Mouse (Mus musculus): ENCODE data around the gene Abi3. TPM values are rescaled to one million over a fixed set of nuclear protein-coding genes. Genes with fewer than 3 reads are reported as not detected.

Gene Abi3
- polyA plus RNA-seq, 1 experiment from 2014 or later: 2.4 TPM

DNA sequence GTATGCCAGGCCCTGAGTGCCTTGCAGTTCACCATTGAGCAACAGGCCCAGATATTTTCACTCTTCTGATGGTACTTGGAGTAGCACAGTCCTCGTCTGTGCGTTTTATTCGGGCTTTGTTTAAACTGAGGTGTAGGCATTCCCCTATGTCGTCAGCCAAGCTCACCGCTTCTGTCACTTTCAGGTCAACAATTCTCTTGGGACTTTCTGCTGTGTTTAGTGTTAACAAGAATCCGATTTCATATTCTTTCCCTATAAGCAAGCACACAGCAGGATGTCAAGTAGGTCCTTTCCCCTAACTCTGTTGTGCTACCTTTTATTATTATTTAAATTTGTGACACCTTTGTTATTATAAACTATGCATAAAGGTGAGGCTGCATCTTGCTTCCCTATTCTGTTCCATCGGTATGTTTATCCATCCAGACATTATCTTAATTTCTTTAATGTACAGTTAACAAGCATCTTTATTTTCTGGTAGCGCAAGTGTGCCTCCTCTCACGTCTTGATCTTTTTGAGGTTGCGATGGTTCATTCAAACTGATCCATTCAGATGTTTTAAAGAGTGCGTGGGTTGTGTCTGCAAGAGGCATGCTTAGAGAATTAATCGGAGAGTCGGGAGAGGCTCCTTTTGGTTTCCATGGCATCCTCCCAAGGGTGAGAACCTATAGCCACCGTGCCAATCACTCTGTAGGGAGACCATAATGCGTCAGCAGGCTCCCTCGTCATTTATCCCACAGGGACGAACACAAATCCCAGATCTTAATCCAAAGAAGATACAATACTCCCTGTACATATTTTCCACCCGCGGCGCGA is 15.6 kb upstream of the Abi3 start:
- H3K9me3 ChIP-seq: no peaks in the 10 kb centered on the region
- H3K27ac ChIP-seq: peak overlapping the region; percentile 93
- WGBS: 17% methylated on average over 21 of the region's 21 CpGs
- peak overlapping the region; percentile 70 for H3K9ac ChIP-seq
- peak overlapping the region; percentile 81 for H3K4me2 ChIP-seq
- H3K27me3 ChIP-seq: no peaks in the 10 kb centered on the region
- peak overlapping the region; percentile 75 for H3K4me3 ChIP-seq (replicated peaks)
- ATAC-seq (ENCODE audit: low FRiP score): peak; percentile 18; the same call in 1 of the 2 replicates
- H3K4me1 ChIP-seq: peaks cover 17% of the 10 kb centered on the region
- H3K36me3 ChIP-seq (replicated peaks): no peaks in the 10 kb centered on the region

DNA sequence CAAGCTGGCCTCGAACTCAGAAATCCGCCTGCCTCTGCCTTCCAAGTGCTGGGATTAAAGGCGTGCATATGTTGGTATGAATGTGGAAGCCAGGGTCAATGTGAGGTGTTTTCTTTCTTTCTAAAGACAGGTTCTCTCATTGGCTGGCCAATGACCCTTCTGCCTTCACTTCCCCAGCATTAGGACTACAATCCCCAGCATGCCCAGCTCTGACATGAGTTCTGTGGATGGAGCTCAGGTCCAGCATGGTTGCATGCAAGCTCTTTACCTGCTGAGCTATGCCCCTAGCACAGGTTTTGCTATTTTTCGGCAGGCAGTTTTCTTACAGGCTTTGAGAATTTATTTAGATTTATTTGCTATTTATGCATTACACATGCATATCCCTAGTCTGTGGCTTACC is 15.0 kb upstream of the Abi3 start:
- Histone ChIP-seq H3K9me3 (no peaks in the 10 kb centered on the region), H3K27me3 (peaks cover 1% of the 10 kb centered on the region; the same call in 1 of the 2 replicates), H3K4me3 (replicated peaks) (no peak overlapping the region), H3K36me3 (replicated peaks) (no peaks in the 10 kb centered on the region), H3K9ac (peak overlapping the region; percentile 70; the same call in 1 of the 2 replicates), H3K27ac (no peak overlapping the region), H3K4me1 (peaks cover 17% of the 10 kb centered on the region), H3K4me2 (peak overlapping the region; percentile 81; the same call in 1 of the 2 replicates)
- 79% methylated on average over 4 of the region's 4 CpGs for WGBS
- no peak for ATAC-seq (ENCODE audit: low FRiP score)

DNA sequence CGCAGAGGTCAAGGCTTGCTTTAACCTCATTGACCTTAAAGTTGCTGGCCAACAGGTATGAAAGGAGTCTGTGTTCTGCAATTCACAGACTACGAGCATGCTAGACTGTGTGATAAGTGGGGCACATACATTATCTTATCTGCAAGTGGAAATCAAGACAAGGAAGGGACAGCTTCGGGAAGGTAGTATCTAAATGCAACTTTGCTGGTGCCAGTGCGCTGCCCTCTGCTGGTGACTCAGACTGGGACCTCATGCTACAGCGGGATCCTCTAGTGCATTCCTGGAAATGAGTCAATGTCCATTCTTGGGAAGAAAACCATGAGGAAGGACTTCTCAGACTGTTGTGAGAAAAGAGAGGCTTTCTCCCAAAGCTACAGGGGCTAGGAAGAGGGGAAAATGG is 11.4 kb upstream of the Abi3 start:
- Histone ChIP-seq H3K4me3 (replicated peaks) (no peak overlapping the region), H3K4me2 (no peak overlapping the region), H3K36me3 (replicated peaks) (no peaks in the 10 kb centered on the region), H3K9ac (no peak overlapping the region), H3K27ac (no peak overlapping the region), H3K4me1 (peaks cover 9% of the 10 kb centered on the region), H3K27me3 (peaks cover 3% of the 10 kb centered on the region; the same call in 1 of the 2 replicates), H3K9me3 (no peaks in the 10 kb centered on the region)
- ATAC-seq (ENCODE audit: low FRiP score): no peak
- WGBS: 57% methylated on average over 5 of the region's 5 CpGs

DNA sequence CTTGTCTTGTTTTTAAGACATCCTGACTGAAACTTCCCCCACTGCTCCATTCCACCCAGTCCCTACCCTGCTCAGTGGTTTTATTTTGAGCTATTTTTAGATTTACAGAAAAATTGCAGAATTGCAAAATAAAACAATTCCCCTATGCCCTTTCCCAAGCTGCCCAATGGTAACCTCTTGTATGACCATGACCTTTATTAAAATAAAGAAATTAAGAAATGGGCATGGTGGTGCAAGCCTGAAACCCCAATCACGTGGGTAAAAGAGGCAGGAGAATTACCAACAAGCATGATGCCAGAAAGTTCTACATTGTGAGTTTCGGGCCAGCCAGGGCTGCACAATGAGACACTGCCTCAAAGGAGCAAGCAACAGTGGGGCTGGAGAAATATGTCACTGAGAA is 8.6 kb upstream of the Abi3 start:
- H3K27ac ChIP-seq: no peak overlapping the region
- no peak overlapping the region for H3K4me3 ChIP-seq (replicated peaks)
- ATAC-seq (ENCODE audit: low FRiP score): no peak
- no peaks in the 10 kb centered on the region for H3K9me3 ChIP-seq
- H3K4me1 ChIP-seq: no peaks in the 10 kb centered on the region
- H3K9ac ChIP-seq: no peak overlapping the region
- no peaks in the 10 kb centered on the region for H3K36me3 ChIP-seq (replicated peaks)
- peaks cover 3% of the 10 kb centered on the region; the same call in 1 of the 2 replicates for H3K27me3 ChIP-seq
- WGBS: 65% methylated on average over 2 of the region's 2 CpGs
- H3K4me2 ChIP-seq: no peak overlapping the region

DNA sequence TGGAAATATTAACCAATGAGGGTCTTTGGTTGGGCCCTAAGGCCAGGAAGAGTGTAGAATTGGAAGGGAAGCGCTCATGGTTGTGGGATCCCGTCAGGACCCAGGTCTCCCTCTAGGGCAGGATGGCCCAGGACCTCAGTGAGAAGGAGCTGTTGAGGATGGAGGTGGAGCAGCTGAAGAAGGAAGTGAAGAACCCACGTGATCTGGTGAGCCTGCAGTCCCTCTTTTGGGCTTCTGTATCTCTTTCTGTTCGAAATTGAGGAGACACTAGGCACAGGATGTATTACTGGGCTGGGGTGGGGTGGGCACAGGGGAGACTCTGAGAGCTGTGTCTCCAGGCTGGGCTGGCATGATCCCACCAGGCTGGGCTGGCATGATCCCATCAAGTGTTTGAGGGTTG is 2.7 kb upstream of the Abi3 start:
- no peaks in the 10 kb centered on the region for H3K36me3 ChIP-seq (replicated peaks)
- H3K27ac ChIP-seq: no peak overlapping the region
- H3K4me2 ChIP-seq: no peak overlapping the region
- 62% methylated on average over 4 of the region's 4 CpGs for WGBS
- no peaks in the 10 kb centered on the region for H3K9me3 ChIP-seq
- ATAC-seq (ENCODE audit: low FRiP score): no peak
- H3K4me3 ChIP-seq (replicated peaks): no peak overlapping the region
- peaks cover 23% of the 10 kb centered on the region for H3K27me3 ChIP-seq
- no peak overlapping the region for H3K9ac ChIP-seq
- H3K4me1 ChIP-seq: peaks cover 5% of the 10 kb centered on the region; the same call in 1 of the 2 replicates

DNA sequence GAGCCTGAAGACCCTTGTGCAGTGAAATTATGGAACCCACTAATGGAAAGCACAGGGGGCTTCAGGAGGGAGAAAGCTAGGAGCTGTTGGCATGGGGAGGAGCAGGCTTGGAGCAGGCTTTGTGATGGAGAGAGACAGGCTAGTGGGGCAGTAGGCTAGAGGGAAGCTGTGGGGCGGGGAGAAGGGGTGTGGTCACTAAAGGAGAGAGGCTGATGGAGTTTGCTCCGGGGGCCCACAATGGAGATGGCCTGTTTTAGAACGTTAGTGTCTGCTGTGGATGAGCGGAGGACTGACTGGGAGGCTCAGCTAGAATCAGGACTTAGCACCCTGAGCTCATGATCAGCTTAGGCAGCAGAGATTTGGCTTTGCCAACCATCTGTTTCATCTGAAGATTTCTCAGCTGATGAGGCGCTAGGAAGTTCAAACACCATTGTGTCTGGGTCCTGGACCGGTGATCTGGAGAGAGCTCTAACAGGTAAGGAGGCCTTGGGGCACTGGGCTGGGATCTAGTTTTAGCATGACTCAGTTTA is 1.2 kb upstream of the Abi3 start:
- H3K4me3 ChIP-seq (replicated peaks): no peak overlapping the region
- no peak overlapping the region for H3K27ac ChIP-seq
- no peak overlapping the region for H3K9ac ChIP-seq
- no peaks in the 10 kb centered on the region for H3K9me3 ChIP-seq
- 61% methylated on average over 6 of the region's 6 CpGs for WGBS
- no peaks in the 10 kb centered on the region for H3K36me3 ChIP-seq (replicated peaks)
- H3K4me1 ChIP-seq: peaks cover 5% of the 10 kb centered on the region; the same call in 1 of the 2 replicates
- H3K4me2 ChIP-seq: no peak overlapping the region
- ATAC-seq (ENCODE audit: low FRiP score): no peak
- H3K27me3 ChIP-seq: peaks cover 26% of the 10 kb centered on the region

DNA sequence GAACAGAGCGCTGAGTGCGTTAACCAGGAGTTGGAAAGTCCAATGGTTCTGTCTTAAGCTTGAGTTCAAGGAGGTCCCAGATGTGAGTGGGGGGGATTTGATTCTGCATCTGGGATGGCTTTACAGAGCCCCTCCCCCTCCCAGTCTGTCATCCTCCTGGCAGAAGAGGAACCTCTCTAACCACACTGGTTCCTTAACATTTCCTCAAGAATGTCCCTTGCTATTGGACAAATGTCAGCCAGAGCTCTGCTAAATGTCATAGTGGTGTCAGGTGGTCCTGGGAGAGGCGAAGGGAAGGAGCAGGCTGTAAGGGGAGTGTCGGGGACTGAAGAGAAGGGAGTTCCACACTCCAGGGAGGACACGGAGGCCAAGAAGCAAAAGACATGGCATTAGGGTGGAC is 677 bp upstream of the Abi3 start:
- peaks cover 5% of the 10 kb centered on the region; the same call in 1 of the 2 replicates for H3K4me1 ChIP-seq
- H3K4me2 ChIP-seq: no peak overlapping the region
- 76% methylated on average over 5 of the region's 5 CpGs for WGBS
- H3K4me3 ChIP-seq (replicated peaks): no peak overlapping the region
- H3K27me3 ChIP-seq: peaks cover 30% of the 10 kb centered on the region
- H3K9me3 ChIP-seq: no peaks in the 10 kb centered on the region
- no peak for ATAC-seq (ENCODE audit: low FRiP score)
- no peak overlapping the region for H3K9ac ChIP-seq
- no peak overlapping the region for H3K27ac ChIP-seq
- H3K36me3 ChIP-seq (replicated peaks): no peaks in the 10 kb centered on the region

DNA sequence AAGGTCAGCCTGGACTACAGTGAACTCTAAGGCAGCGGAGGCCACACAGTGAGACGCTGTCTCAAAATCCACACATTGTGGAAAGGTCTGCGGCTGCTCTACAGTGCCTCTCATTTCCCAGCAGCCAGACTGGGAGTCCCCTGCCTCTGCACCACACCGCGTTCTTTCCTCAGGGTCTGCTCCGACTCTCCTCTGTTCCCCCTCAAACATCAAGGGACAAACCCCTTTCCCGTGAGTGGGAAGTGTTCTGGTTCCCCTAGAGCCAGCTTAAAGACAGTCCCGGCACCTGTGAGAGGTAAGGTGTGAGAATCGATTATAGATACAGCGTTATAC is 812 bp downstream of the Abi3 start:
- Histone ChIP-seq H3K27ac (no peak overlapping the region), H3K4me3 (replicated peaks) (no peak overlapping the region; the same call in 1 of the 2 replicates), H3K36me3 (replicated peaks) (no peaks in the 10 kb centered on the region), H3K27me3 (peaks cover 44% of the 10 kb centered on the region), H3K4me1 (peaks cover 5% of the 10 kb centered on the region; the same call in 1 of the 2 replicates), H3K9me3 (no peaks in the 10 kb centered on the region), H3K9ac (no peak overlapping the region), H3K4me2 (no peak overlapping the region)
- 68% methylated on average over 10 of the region's 10 CpGs for WGBS
- no peak for ATAC-seq (ENCODE audit: low FRiP score)

DNA sequence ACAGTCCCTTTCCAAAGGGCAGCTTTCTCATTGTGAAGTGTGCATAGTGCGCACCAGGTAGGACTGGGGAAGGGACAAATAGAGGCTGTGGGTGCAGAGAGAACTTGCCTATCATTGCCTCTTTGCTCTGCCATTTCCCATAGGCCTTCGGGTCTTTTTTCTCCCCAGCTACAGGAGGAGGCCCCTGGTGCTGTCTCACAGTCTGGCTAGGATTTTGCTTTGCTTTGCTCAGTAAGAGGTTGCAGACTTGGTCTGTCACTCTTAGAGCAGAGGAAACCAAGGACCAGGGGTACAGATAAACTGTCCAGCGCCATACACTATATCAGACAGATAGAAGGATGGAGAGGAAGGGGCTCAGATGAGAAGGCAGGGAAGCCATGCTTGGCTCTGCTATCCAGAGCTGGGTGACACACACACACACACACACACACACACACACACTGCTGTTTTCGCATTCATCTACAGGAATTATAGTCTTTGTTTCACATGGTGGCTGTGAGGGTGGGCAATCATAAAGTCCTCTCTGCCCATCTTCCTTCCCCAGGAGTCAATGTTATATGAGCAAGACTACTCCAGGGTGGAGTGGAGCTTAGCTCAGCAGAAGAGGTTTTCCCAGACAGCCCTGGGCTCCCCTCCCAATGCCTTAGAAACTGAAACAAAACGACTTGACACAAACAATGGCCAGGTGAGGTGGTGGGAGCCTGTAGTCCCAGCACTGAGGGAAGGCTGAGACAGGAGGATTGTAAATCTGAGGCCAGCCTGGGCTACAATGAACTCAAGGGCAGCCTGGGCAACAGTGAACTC is 1.4 kb downstream of the Abi3 start:
- no peak for ATAC-seq (ENCODE audit: low FRiP score)
- 76% methylated on average over 5 of the region's 5 CpGs for WGBS
- peaks cover 49% of the 10 kb centered on the region for H3K27me3 ChIP-seq
- no peak overlapping the region for H3K4me2 ChIP-seq
- no peak overlapping the region for H3K9ac ChIP-seq
- no peak overlapping the region for H3K27ac ChIP-seq
- no peaks in the 10 kb centered on the region for H3K36me3 ChIP-seq (replicated peaks)
- no peaks in the 10 kb centered on the region for H3K9me3 ChIP-seq
- H3K4me1 ChIP-seq: peaks cover 5% of the 10 kb centered on the region; the same call in 1 of the 2 replicates
- H3K4me3 ChIP-seq (replicated peaks): no peak overlapping the region

DNA sequence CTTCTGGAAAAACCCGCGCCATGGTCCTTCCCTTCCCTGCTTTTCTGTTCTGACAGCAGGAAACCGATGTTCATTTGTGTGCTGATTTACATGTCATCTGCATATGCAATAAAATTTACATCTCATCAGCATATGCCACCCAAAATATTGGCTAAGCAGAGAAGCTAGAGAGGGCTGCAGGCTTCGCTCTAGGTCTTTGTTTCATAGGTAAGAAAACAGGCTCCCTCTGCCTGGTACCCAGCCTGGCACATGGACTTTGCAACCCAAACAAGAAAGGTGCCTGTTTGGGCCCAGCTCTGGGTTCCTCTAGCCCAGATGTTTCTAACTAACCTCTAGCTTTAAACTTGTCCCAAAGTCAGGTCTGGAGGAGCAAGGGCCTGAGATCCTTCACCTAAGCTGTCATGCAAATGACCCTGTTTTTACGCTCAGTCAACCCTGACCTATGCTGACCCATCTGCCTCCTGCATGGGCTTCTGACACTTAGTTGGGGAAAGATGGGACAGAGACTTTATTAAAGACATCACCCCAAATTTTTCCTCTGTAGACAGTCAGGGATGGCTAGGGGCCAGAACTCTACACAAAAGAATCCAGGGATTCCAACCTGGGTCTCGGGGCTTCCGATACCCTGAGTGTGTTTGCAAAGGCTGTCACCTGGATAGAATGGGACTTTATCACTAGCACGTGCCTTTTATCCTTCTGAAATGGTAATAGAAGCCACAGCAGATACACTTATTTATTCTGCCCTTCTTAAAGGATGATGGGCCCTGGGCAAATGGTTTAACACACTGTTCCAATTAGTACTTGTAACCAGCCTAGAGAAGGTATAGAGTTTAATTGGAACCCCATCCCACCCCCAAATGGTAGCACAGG is 3.0 kb downstream of the Abi3 start:
- peaks cover 8% of the 10 kb centered on the region for H3K4me1 ChIP-seq
- H3K4me3 ChIP-seq (replicated peaks): no peak overlapping the region
- H3K4me2 ChIP-seq: no peak overlapping the region
- H3K9ac ChIP-seq: no peak overlapping the region
- no peak overlapping the region for H3K27ac ChIP-seq
- no peak for ATAC-seq (ENCODE audit: low FRiP score)
- H3K27me3 ChIP-seq: peaks cover 66% of the 10 kb centered on the region
- H3K9me3 ChIP-seq: no peaks in the 10 kb centered on the region
- H3K36me3 ChIP-seq (replicated peaks): no peaks in the 10 kb centered on the region
- WGBS: 76% methylated on average over 8 of the region's 8 CpGs

DNA sequence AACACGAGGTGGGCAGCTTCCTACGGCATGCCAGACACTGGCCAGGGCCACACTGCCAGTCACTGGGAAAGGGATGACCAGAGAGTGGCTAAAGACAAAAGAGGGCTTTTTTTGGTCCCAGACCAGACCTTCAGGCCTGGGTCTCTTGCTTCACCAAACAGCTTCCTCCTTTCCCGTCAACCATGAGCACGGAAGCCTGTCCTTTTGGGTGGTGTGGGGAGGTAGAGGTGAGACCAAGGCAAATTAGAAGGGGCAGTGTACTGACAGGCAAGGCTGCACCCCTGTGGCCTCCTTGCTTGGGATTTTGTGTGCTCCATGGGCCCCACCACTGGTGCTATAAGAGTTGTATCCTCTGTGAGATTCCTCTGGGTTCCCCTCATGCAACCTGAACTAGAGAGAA is 3.7 kb downstream of the Abi3 start:
- Histone ChIP-seq H3K36me3 (replicated peaks) (no peaks in the 10 kb centered on the region), H3K4me2 (no peak overlapping the region), H3K4me1 (peaks cover 15% of the 10 kb centered on the region), H3K4me3 (replicated peaks) (no peak overlapping the region), H3K27me3 (peaks cover 71% of the 10 kb centered on the region), H3K27ac (no peak overlapping the region), H3K9ac (no peak overlapping the region), H3K9me3 (no peaks in the 10 kb centered on the region)
- ATAC-seq (ENCODE audit: low FRiP score): no peak
- WGBS: 92% methylated on average over 4 of the region's 4 CpGs

DNA sequence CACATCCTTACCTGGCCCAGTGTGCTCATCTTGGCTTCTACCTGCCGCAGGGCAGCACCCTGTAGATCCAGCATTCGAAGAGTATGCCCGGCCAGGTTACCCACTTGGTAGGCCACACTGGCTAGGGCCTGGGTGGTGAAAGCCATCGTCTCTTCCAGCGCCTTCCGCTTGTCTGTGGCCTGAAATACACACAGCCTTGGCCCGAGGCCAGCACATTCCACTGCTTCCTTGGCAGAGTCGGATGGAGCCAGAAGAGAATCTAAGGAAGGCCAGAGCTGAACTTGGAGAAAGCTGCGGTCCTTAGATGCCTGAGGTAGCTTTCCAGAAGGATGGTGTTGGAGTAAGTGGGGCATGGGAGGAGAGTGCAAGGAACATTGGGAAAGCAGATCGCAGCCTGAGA is 5.2 kb downstream of the Abi3 start, which contains the start of gene Gngt2:
Gngt2 (plus strand) TSS at position 158 of the 400 bp plus-strand sequence.
- ATAC-seq (ENCODE audit: low FRiP score): no peak
- no peaks in the 10 kb centered on the region for H3K9me3 ChIP-seq
- no peak within 1 kb of the TSS for H3K27ac ChIP-seq
- peaks cover 19% of the 10 kb centered on the region for H3K4me1 ChIP-seq
- no peak within 1 kb of the TSS for H3K4me3 ChIP-seq (replicated peaks)
- no peaks in the 10 kb centered on the region for H3K36me3 ChIP-seq (replicated peaks)
- peaks cover 72% of the 10 kb centered on the region for H3K27me3 ChIP-seq
- H3K4me2 ChIP-seq: no peak within 1 kb of the TSS
- 79% methylated on average over 10 of the region's 10 CpGs for WGBS
- no peak within 1 kb of the TSS for H3K9ac ChIP-seq
